Mouse (Mus musculus): Measurements from ENCODE around the gene Fbxo6. TPM values are rescaled to one million over a fixed set of nuclear protein-coding genes. Genes with fewer than 3 reads are reported as not detected.

Gene Fbxo6
- 22.6 and 24.6 TPM in 2 replicates for polyA plus RNA-seq (2012; ENCODE audit: low replicate concordance)

GRCm38 (mm10) chr4:148151267-148152168 lies at the start of gene Fbxo6:
Gene Fbxo6, minus strand, starts transcription at chr4:148152140.

GRCm38 (mm10) chr4:148160436-148161390 lies 8.8 kb upstream of the Fbxo6 start, which contains the start of the genes Fbxo44 and Fbxo2:
Gene Fbxo44, minus strand, starts transcription at chr4:148160482.
Gene Fbxo2, plus strand, starts transcription at chr4:148160621.

GRCm38 (mm10) chr4:148130561-148131413 lies 21.2 kb downstream of the Fbxo6 start, which contains the start of gene Draxin:
Gene Draxin, minus strand, starts transcription at chr4:148130698.

GRCm38 (mm10) chr4:148130133-148130532 lies 21.8 kb downstream of the Fbxo6 start, which contains the start of gene Mad2l2:
Gene Mad2l2, plus strand, starts transcription at chr4:148130384.

Other genes starting within 250 kb of the Fbxo6 start
- gene Mfn2, start 247.4 kb downstream of the Fbxo6 start, polyA plus RNA-seq (2012; ENCODE audit: low replicate concordance) = 16.8 and 46.1 TPM in 2 replicates
- 5.4 and 8.1 TPM in 2 replicates for gene Plod1, start 215.4 kb downstream of the Fbxo6 start, polyA plus RNA-seq (2012; ENCODE audit: low replicate concordance)
- gene 2510039O18Rik, start 211.2 kb downstream of the Fbxo6 start, polyA plus RNA-seq (2012; ENCODE audit: low replicate concordance) = 97.1 and 132 TPM in 2 replicates
- gene Nppb, start 166.4 kb downstream of the Fbxo6 start, polyA plus RNA-seq (2012; ENCODE audit: low replicate concordance) = not detected in 2 replicates
- gene Nppa, start 151.4 kb downstream of the Fbxo6 start, polyA plus RNA-seq (2012; ENCODE audit: low replicate concordance) = not detected in 2 replicates
- gene Clcn6, start 113.3 kb downstream of the Fbxo6 start, polyA plus RNA-seq (2012; ENCODE audit: low replicate concordance) = 1.5 and 1.6 TPM in 2 replicates
- gene Mthfr, start 113.1 kb downstream of the Fbxo6 start, polyA plus RNA-seq (2012; ENCODE audit: low replicate concordance) = 14.7 and 23.3 TPM in 2 replicates
- 3.4 and 11.6 TPM in 2 replicates for gene Agtrap, start 64.1 kb downstream of the Fbxo6 start, polyA plus RNA-seq (2012; ENCODE audit: low replicate concordance)
- 18.3 and 24.2 TPM in 2 replicates for gene Mad2l2, start 21.8 kb downstream of the Fbxo6 start, polyA plus RNA-seq (2012; ENCODE audit: low replicate concordance)
- gene Draxin, start 21.4 kb downstream of the Fbxo6 start, polyA plus RNA-seq (2012; ENCODE audit: low replicate concordance) = 0.03 and 0.17 TPM in 2 replicates
- 8.9 and 13.4 TPM in 2 replicates for gene Fbxo44, start 8.3 kb upstream of the Fbxo6 start, polyA plus RNA-seq (2012; ENCODE audit: low replicate concordance)
- 0.55 and 1.0 TPM in 2 replicates for gene Fbxo2, start 8.5 kb upstream of the Fbxo6 start, polyA plus RNA-seq (2012; ENCODE audit: low replicate concordance)
- gene Disp3, start 135.8 kb upstream of the Fbxo6 start, polyA plus RNA-seq (2012; ENCODE audit: low replicate concordance) = 0.03 and 0.11 TPM in 2 replicates

Data from leukemia stem cell, adult 10-12 weeks (primary cell).